Mouse (Mus musculus): ENCODE results near the gene Shh.

The Shh gene

DNA sequence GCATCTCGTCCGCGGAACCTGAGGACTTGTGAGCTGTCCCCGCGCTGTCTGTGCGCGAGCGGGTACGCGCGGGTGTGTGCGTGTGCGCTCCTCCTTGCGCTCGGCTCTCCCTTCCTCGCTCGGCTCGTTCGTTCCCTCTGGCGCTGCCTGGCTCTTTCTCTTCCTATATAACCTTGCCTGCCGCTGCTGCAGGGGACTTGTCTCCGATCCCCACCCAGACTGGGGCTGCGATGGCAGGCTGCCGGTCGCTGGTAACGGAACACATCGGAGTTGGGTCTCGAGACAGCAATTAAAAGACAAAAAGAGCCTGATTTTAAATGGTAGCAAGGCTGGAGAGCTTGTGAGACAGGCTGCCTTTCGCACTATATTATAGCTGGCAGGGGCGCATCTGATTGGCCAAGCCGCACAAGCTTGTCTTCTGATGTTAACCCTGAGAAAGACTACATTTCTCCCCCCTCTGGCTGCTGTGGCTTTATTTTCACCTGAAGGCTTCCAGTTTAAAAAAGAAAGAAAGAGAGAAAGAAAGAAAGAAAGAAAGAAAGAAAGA is at the start of gene Shh:
TSS of gene Shh (minus strand) at position 497 of the 547 bp plus-strand sequence.
- peak; percentile 51 for DNase-seq

DNA sequence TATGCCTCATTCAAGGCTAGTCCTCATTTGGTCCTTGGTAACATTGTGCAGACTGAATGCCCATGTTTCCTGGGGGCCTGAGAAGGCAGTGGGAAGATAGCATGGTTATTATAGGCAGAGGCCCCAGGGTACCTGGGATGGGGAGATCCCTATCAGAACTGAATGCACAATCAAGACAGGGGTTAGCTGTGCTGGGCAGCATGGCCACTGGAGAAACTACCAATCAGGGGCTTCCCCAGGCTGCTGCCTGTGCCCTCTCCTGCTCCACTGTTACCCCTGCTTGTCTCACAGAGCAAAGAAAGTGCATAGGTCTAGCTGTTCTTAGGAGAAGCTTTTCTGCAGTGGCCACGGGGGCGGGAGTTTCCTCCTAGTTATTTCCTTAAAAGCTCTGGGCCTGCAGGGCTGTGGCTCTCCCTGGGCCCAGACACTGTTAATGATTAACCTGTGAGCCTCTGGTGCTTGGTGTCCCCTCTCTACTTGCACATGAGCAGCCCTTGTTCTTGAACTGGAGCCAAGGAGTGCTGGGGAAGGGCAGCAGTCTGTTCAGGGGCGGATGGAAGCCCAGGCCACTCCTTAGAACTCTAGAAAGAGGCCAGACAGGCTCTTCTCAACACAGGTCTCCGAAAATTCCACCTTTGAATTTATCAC is 33.9 kb upstream of the Shh start:
- no peak for DNase-seq

DNA sequence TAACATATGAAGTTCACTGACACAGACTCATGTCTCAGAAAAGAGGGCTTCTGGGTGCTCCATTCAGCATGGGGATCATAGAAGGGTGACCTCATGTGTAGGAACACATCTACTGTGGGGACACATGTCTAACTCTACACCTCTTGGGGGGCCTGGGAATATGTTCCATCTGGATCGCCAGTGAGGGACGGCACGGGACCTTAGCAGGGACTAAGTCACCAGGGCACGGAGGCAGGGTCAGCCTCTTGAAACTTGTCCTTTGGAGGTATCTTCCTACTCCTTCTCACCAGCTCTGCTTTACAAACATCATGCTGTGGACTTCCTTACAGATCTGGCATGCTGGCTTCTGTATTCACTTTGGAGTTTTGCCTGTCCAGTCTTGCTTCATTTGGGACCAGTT is 31.8 kb upstream of the Shh start:
- no peak for DNase-seq

DNA sequence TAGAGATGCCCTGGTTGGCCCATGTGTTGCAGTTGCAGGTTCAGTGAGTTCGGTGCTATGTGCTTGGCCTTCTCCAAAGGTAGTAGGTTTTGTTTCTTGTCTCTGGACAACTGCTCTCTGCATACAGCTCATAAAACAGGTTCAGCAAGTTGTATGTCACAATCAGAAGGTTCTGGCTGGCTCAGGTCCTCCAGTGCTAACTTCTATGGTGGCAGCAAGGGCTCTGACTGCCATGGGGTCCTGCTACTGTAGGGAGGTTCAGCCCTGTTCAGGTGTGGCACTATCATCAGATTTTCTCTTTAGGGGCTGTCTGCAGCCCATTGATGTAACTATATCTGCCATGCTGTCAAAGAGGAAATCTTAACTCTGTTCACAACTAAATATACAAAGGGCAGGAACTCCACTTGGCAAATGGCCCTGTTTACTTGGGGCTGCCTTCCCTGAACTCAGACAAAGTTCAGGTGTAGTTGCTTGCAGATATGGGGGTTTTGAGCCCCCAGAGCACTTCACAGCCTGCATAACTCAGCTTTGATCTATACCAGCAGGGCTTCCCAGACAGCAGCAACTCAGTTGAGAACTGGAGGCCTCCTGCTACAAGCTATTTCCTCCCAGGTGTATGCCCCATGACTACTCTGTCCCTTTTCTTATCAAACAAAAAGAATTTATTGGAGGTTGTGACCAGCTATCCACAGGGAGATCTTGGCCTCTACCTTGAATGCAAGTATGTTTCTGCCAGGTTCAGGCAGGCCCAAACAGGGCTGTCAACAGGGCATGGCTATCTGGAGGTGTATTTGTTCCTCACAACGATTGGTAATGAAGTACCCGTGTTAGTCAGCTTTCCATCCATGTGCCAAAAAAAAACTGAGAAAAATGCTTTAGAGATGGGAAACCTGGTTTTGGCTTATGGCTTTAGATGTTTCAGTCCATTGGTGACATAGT is 28.9 kb upstream of the Shh start:
- no peak for DNase-seq

DNA sequence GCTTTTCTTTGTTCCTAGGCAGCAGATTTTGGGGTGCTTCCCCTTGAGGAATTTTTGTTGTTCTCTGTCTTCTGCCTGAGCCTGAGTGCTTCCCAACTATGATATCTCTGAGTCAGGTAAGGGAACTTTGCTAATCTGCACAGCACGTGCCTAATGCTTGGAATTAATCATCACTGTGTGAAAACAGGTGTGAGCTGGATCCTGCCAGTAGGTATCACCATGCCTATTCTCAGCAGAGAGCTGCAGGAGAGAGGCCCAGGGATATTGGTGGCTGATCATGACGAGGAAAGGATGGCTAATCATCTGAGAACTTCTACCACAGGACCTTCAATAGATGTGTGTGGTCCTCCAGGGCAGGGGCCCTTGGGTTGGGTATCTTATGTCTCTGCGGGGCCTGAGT is 26.5 kb upstream of the Shh start:
- DNase-seq: no peak

DNA sequence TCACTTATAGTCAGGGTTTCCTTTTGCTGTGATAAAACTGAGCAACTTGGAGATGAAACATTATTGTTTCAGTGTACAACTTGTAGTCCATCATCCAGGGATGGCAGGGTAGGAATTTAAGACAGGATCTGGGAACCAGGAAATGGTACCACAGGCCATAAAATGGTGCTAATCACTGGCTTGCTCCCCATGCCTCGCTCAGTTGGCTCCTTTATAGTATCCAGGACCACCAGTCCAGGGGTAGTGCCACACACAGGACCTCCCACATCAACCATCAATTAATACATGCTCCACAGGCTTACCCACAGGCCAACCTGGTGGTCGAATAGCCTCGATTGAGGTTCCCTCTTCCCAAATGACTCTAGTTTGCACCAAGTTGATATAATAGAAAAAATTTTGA is 15.9 kb upstream of the Shh start:
- no peak for DNase-seq

DNA sequence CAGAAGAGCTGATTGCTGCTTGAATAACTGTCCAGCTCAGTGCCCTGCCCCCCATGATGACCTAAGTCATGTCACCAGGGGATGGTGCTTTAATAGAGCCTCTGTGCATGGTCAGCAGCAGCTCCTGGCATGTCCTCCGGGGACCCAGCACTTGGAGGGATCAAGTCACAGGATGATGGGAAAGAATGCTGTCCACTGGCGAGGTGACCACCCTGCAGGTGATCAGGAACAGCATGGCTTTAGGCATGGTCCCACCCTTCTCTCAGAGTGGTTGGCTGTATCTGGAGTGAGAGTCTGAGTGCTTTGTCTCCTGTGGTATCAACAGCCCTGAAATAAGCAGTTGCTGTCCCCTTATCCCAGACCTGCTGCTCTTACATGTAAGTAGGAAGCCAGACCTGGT is 14.7 kb upstream of the Shh start:
- DNase-seq: no peak

DNA sequence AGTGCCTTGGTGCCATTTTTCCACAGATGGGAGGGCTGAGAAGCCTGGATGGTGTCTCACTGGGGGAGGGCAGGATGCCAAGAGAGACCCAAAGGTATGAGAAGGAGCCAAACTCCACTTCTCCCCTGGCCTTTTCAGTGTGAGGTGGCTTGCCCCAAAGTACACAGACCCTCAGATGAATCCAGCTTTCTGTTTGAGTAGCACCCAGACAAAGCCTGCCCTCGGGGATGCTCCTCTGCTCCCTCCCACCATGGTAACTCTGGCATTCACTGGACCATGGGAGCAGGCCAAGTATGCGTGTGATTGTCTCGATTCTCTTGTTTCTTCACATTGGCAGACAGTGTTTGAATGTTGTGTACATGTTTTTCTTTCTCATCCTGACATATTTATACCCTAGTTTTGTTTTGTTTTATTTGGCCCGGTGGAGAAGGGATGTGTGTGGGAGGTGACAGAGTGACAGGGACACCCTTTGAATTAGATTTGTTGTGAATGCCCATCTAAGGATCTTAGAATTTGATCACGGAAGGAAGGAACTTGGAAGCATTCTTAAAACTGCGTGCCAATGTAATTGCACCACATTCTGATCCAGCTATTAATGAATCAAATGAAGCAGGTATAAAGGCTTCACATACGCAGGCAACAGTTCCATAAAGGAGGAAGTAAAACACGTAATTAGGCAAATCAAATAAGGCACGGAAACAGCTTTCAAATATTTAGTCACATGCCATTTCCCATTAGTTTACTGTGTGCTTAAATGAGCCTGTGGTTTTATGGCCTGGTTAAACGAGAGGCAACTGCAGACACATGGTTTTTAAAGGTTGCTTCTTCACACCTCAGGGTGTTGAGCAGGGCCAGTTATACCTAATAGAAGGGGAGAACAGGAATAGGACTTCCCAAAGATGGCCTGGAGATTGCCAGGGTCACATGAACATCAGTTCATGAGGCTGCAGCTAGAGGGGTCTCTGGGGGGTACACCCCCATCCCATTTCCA is 9.6 kb upstream of the Shh start:
- no peak for DNase-seq

DNA sequence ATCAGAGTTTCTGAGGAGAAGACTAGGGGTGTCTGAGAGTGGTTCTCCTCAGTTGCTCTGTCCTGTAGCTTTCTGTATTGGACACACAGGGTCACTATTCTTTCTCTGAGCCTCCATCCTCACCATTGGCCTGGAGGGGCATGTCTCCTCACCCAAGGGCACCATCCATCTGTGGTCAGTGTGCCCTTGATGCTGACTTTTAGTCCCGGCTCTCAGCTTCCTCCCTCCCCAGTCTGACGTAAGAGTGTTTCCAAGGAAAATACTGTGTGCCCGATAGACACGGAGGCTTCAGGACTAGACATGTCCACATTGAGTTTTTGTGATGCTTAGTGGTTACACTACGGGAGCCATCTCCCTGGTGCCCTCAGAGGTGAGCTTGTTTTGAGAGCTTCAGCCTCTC is 6.5 kb upstream of the Shh start:
- DNase-seq: no peak

DNA sequence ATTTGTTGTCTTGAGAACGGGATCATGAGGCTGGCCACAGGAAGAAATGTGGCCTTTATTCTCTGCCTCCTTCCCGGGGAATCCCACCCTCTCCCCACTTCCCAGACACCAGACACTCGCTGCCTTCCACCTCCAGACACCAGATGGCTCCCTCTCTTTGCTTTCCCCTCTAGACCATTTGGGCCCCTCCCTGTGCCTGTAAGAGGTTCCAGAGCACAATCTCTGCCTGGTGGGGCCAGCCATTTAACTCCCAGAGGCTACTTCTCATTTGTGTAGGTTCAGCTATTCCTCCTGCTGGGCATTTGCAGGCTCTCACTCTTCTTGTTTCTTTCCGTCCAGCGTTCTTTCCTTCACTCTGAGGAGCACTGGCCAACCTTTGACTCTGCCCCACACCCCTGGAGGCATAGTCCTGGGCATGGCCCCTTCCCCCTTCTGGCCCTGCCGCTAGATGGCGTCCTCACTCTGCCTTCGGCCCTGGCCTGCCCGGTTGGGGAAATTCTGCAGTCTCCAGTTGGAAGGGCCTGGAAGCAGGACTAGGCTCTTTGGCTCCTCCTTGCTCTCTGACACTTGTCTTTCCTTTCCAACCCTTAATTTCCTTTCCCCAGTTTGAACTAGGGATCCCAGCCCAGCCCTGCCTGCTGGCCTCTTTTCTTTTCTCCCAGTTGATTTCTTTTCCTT is 2.6 kb upstream of the Shh start:
- DNase-seq: peak; percentile 66

DNA sequence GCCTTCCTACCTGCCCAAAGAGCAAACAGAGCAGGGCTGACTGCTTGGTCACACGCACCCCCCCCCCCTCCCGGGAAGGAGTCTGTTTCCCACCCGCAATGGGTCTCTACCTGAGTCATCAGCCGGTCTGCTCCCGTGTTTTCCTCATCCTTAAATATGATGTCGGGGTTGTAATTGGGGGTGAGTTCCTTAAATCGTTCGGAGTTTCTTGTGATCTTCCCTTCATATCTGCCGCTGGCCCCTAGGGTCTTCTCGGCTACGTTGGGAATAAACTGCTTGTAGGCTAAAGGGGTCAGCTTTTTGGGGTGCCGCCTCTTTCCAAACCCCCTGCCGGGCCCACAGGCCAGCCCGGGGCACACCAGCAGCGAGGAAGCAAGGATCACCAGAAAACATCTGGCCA is 705 bp downstream of the Shh start:
- no peak for DNase-seq

DNA sequence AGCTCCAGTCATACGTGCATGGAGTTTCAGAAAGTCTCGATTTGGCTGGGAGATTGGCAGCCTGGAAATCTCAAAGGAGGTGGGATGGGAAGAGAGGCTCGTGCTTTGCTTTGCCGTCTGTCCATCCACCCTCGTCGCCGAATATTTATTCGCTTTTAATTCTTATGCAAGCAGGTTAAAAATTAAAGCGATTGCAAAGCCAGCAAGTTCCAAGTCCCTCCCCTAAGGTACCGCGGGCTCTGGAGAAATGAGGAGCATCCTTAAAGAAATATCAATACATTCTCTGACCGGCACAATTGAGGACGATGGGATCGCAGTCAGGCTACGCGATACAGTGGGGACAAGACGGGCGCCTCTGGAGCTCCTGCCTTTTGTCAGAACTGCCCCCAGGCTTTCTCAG is 1.5 kb downstream of the Shh start:
- no peak for DNase-seq

DNA sequence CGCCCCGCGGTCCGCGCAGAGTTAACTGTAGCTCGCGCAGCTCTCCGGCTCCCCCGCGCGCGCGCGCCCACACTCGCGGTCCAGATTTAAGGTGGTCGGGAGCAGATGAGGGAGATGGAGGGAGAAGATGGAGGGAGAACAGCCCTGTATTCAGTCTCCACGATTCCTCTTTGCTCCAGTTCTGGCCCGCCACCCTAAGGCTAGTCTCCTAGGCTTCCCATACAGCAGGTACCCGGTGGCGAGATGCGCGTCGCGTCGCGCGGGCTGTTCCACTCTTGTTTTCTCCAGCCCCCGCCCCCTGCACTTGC is 2.0 kb downstream of the Shh start:
- peak; percentile 75 for DNase-seq

DNA sequence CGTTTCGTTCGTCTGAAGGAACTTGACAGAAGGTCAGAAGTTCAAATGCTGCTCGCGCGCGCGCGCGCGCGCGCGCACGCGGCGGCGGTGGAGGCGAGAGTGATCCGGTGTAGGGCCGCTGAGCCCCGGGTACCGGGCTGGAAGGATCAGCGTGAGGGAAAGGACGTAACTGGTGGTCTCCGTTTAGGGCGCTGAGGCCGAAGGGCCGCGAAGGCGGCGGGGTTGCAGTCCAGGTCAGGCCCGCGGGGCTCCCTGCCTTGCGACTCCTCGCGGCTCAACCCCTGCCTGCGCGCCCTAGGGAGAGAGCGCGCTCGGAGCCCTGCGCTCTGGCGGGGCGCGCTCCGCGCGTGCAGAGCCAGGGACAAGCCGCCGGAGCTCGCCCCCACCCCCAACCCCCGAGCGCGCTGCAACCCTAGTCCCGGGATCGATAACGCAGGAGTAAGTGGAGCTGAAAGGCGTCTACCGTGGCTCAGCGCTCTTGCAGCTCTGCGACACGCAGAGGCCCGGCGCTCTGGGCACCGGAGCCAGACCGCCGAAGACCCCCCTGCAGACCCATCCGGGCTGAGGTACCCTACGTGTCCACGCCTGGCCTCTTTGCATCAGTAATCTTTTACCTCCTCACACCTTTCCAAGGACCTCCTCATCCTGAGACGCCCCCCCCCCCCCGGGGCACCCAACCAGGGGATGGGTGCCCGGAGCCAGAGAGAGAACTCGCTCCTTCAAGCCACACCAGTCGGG is 2.5 kb downstream of the Shh start:
- peak; percentile 32 for DNase-seq

DNA sequence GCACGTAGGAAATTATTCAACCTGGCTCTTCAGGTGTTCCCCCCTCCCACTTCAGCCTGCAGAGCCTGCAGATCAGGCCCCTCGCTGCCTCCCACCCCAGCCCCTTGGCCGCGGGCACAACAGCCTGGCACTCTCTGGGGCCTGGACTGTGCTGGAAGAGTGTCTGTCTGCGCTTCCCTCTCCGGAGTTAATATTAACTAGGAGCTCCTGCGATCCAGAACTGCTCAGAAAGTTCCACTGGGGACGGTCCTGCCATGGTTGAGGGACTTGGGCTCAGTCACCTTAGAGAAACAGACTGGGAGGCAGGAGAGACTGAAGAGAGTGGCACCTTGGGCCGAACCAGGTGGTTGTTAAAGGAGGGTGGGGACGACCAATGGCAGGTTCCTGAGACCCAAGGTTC is 3.4 kb downstream of the Shh start:
- DNase-seq: no peak

DNA sequence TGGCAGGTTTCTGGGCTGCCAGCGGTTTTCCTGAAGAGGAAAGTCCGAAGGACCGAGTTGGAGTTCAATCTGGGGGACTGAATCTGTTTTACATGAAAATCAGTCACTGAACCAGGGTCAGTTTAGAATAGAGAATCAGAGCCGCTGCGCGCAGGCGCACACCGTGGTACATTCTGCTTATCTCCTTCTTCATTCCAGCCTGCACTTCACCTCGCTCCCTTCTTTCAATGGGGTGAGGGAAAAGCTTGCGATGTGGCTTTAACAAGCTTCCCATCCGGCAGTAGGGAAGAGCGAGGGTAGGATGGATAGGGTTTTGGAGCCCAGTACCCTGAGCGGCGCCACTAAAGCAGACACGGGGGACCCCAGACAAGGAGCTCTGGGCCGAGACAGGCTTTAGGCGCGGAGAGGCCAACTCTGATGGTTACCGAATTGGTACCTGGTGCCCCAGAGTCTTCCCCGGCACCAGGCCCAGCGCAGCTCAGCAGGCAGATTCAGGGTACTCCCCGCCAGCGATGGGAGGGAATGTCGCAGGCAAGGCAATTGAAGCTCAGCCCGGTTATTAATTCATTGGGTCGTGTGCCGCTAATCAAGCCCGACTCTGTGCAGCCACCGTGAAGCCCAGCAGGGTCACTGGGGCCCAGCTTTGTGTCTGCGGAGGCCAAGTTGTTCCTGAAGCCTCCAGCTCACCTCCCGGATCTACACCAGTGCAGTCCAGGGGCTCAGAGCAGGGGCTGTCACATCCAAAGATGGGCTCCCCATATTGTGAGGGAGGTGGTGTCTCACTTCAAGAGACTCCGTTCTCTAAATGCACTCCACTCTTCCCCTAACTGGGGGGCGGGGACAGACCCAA is 4.1 kb downstream of the Shh start:
- no peak for DNase-seq

DNA sequence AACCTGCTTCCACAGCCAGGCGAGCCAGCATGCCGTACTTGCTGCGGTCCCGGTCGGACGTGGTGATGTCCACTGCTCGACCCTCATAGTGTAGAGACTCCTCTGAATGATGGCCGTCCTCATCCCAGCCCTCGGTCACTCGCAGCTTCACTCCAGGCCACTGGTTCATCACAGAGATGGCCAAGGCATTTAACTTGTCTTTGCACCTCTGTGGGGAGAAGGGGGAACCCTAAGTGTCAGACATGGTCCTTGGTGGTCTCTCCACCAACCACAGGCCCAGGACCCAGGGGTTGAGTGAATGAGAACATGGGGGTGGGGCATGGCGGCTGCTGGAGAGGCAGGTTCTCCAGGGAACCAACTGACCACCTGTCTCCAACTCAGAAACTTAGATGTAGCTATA is 5.7 kb downstream of the Shh start:
- DNase-seq: no peak

DNA sequence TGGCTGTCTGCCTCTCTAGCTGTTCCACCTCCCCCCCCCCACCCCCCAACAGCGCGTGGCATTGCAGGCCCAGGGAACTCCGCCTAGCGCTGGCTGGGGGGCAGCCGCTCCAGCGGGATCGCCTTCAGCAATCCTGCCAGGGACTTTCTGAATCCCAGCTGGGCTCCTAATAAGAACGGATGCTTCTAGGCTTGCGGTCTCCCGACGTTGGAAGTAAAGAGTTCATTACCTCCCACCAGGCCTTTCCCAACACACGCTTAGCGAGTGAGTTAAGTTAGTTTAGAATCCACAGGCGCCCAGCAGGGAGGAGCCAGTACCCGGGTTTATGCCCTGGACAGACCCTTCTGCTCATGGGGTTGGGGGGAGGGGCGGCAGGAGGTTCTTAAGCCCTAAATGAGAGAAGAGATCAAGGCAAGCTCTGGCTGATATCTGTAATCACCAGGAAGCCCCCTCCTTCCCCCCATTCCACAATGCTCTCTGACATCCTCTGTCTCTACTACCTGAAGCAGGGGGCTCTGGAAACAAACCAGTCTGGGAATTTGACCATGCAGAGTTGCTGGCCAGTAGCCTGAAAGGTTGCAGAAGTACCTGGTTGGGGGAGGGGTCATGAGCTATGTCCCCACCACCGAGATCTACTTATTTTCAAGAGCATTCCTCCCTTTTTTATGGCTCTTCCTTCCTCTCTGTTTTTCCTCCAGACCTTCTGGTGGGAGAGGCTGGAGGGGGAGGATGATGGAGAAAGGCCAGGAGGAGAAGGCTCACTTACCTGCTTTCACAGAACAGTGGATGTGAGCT is 6.3 kb downstream of the Shh start:
- DNase-seq: no peak

DNA sequence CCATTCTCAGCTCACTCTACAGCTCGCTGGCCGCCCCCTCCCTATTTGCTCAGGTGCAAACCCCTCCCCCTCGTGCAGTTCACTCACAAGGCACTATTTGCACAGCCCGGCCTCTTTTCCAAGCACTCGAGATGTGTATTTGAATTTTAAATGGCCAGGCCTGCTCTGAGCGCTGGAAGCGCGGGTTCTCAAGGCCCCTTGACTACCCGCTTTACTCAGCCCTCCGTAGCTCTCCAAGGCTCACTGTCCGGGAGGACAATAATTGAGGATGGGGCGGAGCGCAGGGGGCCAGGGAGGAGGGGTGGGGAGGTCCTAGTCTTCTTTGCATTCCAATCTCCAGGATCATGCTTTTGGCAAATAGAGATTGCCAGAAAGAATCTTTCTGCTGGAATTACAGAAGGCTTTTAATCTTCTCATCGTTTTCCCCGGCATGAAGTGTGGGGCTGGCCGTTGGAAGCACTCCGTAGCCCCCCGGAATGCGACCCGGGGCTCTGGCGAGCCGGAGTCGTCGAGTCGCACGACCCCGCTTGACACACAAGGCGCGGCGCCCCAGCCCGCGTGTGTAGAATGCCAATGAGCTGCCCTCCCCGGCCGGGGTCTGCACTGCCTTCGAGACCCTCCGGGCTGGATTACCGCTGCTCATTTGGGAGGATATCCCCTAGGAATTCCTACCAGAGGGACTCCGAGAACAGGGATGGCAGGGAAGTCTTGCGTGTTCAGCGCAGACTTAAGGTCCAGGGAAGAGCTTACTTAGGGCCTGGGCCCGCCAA is 7.4 kb downstream of the Shh start:
- no peak for DNase-seq
